Mouse (Mus musculus) regulatory T cell (primary cell): ENCODE results near the gene 9430097D07Rik.

Experiments
- in situ Hi-C: fragments of 300-600 bp; cut with MboI, MseI; formaldehyde crosslinking; loops from one replicate; pipeline ENCODE4 v1.15.1; 2025; ENCODE audit warnings: high pct_unique_total_duplicates

Gene 9430097D07Rik

DNA sequence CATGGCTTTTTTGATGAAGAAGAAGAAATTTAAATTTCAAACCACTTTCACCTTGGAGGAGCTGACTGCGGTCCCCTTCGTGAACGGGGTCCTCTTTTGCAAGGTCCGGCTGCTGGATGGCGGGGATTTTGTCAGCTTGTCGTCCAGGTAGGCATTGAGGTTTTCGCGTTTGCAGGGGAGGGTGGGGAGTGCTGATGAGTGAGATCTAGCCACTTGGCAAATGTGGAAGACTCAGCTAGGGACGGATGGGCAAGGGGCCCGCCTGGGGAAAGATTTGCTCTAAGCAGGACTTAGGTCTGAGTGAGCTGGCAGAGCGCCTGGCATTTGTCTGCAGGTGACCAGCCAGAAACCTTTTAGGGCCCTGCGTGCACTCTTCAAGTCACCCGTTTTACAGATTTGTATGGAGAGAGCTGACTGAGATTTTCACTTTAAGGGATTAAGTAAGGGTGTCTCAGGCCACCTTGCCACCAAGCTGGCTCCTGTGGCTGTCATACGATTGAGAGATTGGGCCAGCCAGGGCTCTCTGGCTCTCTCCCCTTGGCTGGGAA lies 39.3 kb downstream of the 9430097D07Rik start:
- in situ Hi-C loops: loop anchor here (10.0 kb wide), 1 partner anchor 581 kb away; the partner anchor contains the start of gene Aif1l

DNA sequence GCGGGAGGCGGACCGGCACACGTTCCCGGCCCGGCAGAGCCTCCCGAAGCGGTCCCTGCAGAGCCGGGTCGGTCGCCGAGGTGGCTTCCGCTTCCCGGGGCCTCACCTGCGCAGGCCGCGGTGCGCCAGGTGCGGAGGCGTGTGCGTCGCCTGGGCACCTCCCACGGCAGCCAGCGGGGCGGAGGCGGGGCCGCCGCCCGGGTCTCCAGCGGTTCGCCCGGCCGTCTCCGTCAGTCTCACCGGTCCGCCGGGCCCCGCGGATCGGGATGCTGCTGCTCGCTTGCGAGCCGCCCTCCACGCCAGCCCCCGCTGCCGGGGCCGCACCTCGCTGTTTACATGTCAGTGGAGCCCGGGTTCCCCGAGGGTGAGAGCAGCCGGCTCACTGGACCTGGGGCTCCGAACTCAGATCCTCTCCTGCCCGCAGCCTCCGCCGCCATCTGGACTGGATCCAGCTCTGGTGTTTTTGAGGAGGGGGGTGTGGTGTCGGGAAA lies 39.9 kb downstream of the 9430097D07Rik start:
- in situ Hi-C loops: loop anchor here (10.0 kb wide), 1 partner anchor 581 kb away; the partner anchor contains the start of gene Aif1l

DNA sequence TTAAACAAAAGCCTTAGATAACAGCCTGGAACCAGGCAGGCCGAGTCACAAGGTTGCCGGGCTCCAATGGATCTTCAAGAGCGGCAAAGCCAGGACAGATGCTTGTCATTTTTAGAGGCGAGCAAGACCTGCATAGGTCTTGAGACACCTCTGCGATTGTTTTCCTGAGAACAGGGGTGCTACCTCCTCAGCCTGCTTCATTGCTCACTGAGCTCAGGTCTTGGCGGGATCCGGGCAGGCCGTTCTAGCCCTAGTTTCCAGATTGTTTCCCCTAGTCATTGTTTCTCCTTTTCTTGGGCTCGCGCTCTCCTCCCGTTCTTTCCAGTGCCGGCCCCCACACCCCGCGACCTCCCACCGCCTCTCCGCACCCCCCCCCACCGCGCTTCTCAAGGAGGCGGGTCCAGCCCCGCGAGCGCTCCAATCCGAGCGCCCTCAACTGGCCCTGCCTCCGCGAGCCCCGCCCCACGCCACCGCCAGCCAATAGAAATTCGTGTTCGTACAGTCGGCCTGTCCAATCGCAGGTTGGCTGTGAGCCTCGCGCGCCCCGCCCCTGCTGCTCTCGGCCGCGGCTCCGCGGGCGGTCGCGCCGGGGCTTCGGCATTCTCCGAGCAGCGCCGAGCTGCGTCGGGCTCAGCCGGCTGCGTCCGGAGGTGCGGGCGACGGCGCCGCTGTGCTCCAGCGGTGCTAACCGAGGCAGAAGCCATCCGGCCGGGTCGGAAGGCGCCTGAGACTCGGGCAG lies 40.6 kb downstream of the 9430097D07Rik start, which contains the start of gene Fam102a:
Fam102a (plus strand) TSS at position 600 of the 739 bp plus-strand sequence.
- in situ Hi-C loops: loop anchor here (10.0 kb wide), 1 partner anchor 580 kb away; the partner anchor contains the start of gene Aif1l

DNA sequence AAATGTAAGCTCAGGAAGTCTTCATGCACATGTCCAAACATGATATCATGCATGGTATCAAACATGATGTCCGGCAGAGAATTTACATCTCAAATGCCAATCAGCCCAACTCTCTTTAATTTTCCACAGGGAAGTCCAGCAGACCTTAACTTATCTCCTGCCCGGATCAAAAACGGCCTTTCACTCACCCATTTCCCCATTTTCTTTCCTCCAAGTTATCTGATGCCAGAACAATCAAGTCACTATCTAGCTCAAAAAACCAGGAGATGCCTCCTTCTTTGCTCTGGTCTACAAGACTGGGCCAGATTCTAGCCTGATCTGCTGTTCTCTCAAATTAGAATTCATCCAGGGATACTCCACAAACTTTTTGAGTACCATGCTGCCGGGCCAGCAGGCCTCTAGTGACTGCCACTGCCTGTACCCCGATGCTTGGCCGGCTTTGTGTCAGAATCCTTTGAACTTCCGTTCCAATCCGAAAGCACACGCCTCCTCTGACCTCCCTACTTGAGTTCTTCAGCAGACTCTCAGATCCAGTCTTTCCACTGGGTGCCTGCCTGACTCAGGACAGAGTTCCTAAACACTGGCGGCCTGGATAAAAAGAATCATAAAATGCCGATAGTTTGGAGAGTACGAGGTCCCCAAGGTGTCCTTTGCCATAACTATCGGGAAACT lies 41.3 kb downstream of the 9430097D07Rik start:
- in situ Hi-C loops: loop anchor here (10.0 kb wide), 1 partner anchor 579 kb away; the partner anchor contains the start of gene Aif1l

DNA sequence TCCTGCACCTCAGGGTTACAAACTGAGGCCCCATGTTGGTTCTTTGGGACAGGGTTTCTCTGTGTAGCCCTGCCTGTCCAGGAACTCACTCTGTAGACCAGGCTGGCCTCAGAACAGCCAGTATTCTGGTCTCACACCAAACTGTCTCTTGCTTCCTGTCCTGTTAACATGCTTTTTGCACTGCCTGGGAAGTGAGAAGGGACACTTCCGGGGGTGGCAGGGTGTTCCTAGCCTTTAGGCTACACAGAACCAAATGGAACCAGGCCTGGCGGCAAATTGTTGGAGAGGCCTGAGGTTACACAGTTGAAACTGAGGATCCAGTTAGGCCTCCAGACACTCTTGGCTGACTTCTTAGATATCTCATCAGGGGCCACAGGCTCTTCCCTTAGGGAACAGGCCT lies 42.3 kb downstream of the 9430097D07Rik start:
- in situ Hi-C loops: loop anchor here (10.0 kb wide), 1 partner anchor 578 kb away; the partner anchor contains the start of gene Aif1l

DNA sequence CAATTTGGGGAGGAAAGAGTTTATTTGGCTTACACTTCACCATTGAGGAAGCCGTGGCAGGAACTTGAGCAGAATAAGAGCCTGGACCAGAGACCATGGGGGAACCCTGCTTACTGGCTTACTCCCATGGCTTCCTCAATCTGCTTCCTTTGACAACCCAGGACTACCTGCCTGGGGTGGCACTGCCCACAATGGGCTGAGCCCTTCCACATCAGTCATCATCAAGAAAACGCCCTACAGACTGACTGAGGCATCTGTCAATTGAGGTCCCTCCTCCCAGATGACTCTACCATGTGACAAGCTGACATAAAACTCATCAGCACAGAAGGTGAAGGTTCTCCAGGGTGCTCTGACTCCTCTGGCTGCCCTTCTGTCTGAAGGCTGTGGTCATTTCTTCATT lies 45.0 kb downstream of the 9430097D07Rik start:
- in situ Hi-C loops: loop anchor here (10.0 kb wide), 1 partner anchor 576 kb away; the partner anchor contains the start of gene Aif1l

DNA sequence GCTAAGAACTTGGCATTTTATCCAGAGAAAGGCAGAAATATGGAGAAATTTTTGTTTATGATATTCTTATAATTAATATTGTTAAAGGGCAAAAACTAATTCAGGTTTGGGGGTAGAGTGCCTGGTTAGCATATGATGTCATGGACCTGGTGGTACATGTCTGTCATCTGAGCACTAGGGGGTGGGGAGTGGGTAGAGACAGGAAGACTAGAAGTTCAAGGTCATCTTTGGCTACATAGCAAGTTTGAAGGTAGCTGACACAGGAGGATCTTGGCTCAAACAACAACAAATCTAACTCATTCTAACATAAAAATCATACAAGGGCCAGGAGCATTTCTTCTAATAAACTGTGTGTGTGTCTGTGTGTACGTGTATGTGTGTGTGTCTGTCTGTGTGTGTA lies 47.2 kb downstream of the 9430097D07Rik start:
- in situ Hi-C loops: no loop called here

DNA sequence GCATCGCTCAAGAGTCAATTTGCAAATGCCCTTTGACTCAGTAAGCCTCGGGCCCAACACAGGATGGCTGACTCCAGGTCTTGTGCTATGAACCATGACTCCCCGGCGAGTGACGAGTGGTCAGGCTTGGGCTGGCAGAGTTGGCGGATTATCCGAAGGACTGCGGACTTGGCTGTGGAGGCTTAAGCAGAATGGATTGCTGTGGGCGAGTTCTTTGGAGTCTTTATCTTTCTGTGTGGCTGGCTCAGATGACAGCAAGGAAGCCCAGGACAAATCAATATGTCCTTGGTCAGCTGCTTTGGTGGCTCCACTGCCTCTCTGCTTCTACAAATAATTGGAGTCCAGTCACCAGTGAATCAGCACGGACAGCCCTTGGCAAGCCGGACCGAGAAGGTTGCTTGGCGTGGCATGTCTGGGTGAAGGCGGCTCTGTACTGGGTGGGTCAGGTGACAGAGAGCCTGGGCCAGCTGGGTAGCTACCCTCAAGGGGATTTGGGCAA lies 48.0 kb downstream of the 9430097D07Rik start:
- in situ Hi-C loops: no loop called here

DNA sequence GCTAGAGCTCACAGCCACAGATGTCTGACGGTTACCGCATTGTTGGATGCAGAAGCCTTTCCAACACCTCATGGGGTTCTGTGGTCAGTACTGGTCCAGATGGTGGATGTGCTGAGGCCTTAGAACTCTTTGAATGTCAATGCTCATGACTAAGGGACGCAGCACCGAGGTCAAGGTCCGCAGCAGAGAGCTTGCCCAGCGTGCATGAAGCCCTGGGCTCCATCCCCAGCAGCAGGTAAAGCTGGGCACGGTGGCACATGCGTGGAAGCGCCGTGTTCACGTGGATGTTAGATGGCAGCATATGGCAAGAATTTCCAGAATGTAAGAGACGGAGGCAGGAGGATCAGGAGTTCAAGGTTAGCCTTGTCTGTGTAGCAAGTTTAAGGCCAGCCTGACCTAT lies 49.7 kb downstream of the 9430097D07Rik start:
- in situ Hi-C loops: no loop called here

DNA sequence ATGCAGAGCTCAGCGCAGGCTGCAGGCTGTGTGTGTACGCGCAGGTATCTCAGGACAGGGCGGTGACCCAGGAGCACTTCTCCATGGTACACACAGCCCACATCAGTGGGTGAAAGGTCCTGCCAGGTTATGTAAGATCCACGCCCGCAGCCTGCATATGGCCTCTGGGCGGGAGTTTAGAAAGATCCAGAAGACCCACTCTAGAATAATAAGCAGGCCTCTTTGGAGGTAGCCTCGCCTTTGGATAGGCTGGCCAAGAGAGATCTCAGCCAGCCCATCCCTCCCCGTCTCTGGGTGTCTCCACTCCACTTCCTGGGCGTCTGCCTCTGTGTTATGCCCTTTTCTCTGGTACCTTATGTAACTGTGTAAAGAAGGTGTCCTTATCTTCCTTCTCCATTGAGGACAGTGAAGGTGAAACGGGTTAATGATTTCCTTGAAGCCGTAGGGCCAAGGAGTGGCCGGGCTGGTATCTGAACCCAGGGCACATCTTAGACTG lies 50.9 kb downstream of the 9430097D07Rik start:
- in situ Hi-C loops: no loop called here
